Mouse (Mus musculus) cerebellum, adult 2 months (tissue): ENCODE data around the gene Gpank1.

Experiments used
- CTCF ChIP-seq: fragments of 200-500 bp; IDR thresholded peaks from 2 replicates; pipeline ENCODE4 v1.5.1; 2011; ENCODE audit warnings: low read depth, mild to moderate bottlenecking, control low read depth, low read length, moderate library complexity, borderline replicate concordance; ENCODE audit not compliant: insufficient read depth
- POLR2A ChIP-seq: fragments of 200-500 bp; IDR thresholded peaks from 2 replicates; pipeline ENCODE4 v1.6.1; 2011; ENCODE audit warnings: low read length, control low read depth, borderline replicate concordance; ENCODE audit not compliant: insufficient read depth

GRCm38 (mm10) chr17:35139269-35139668, 18.0 kb downstream of the Gpank1 start:
- TF ChIP-seq CTCF (no peak), POLR2A (no peak)
